Mouse (Mus musculus) limb, embryonic 10.5 days (tissue): ENCODE data around the gene Npcd. TPM values are rescaled to one million over a fixed set of nuclear protein-coding genes. Genes with fewer than 3 reads are reported as not detected.

Source experiments
- DNase-seq: peaks from one replicate; pipeline ENCODE4 v3.0.0-alpha.2; 2017; ENCODE audit warnings: low spot score
- H3K27ac ChIP-seq: fragments of 300-500 bp; sonication (generic); 2 replicates; pipeline ENCODE4 v1.5.1; 2016; ENCODE audit warnings: mild to moderate bottlenecking
- H3K27me3 ChIP-seq: fragments of 300-500 bp; sonication (generic); 2 replicates; pipeline ENCODE4 v1.6.1; 2016; ENCODE audit warnings: low read depth, mild to moderate bottlenecking; ENCODE audit not compliant: poor library complexity, severe bottlenecking
- H3K36me3 ChIP-seq: fragments of 300-500 bp; sonication (generic); 2 replicates; pipeline ENCODE4 v1.6.1; 2016; ENCODE audit warnings: mild to moderate bottlenecking, moderate library complexity
- H3K4me1 ChIP-seq: fragments of 300-500 bp; sonication (generic); 2 replicates; pipeline ENCODE4 v1.6.1; 2016
- H3K4me3 ChIP-seq: fragments of 300-500 bp; sonication (generic); 2 replicates; pipeline ENCODE4 v1.5.1; 2016; ENCODE audit warnings: mild to moderate bottlenecking, moderate library complexity
- H3K9me3 ChIP-seq: fragments of 300-500 bp; sonication (generic); replicated peaks from 2 replicates; pipeline ENCODE4 v1.6.1; 2016; ENCODE audit warnings: mild to moderate bottlenecking
- WGBS: fragments of 180-500 bp; shearing (Covaris S2); methylation state at CpG from one replicate; pipeline ENCODE4 v1.1.7; 2016; 5-methylcytosine and 5-hydroxymethylcytosine counted together
- polyA plus RNA-seq: library from polyadenylated mRNA; unstranded; fragments of >200 nt; fragmentation: Nextera tagmentation; extraction: Ambion mirVana; gene quantifications from 2 replicates; pipeline ENCODE4 v1.2.1, GENCODE M21; 2016

Npcd gene
- polyA plus RNA-seq, 1 experiment from 2014 or later: not detected

- H3K27ac ChIP-seq: 0 out of 2 replicates have a peak overlapping the region, but pooled peaks have one; percentile 94
- DNase-seq: no peak
- peaks cover 44% of the 10 kb centered on the region for H3K36me3 ChIP-seq
- peaks cover 38% of the 10 kb centered on the region for H3K4me1 ChIP-seq
- WGBS: 76% methylated on average over 3 of the region's 3 CpGs
- H3K27me3 ChIP-seq: no peaks in the 10 kb centered on the region
- H3K9me3 ChIP-seq: no peaks in the 10 kb centered on the region
- peak overlapping the region; percentile 98 for H3K4me3 ChIP-seq
These were observed 93.3 kb downstream of the Npcd start for GRCm38 (mm10) chr15:79740739-79741138.

Other genes with a start within 250 kb of the Npcd start
- gene Dmc1, start 229.1 kb downstream of the Npcd start, polyA plus RNA-seq: 0.55 and 1.7 TPM in 2 replicates
- 1.0 and 2.1 TPM in 2 replicates for gene Fam227a, start 175.3 kb downstream of the Npcd start, polyA plus RNA-seq
- gene Cby1, start 175.0 kb downstream of the Npcd start, polyA plus RNA-seq: 58.4 and 65.6 TPM in 2 replicates
- 253 and 284 TPM in 2 replicates for gene Tomm22, start 163.4 kb downstream of the Npcd start, polyA plus RNA-seq
- 23.8 and 24.6 TPM in 2 replicates for gene Josd1, start 146.3 kb downstream of the Npcd start, polyA plus RNA-seq
- gene Gtpbp1, start 143.4 kb downstream of the Npcd start, polyA plus RNA-seq: 48.6 and 53.9 TPM in 2 replicates
- gene Sun2, start 91.7 kb downstream of the Npcd start, polyA plus RNA-seq: 2.8 and 3.8 TPM in 2 replicates
- gene Dnal4, start 56.4 kb downstream of the Npcd start, polyA plus RNA-seq: 62.2 and 70.4 TPM in 2 replicates
- 0.55 and 0.65 TPM in 2 replicates for gene Nptxr, start 29.5 kb downstream of the Npcd start, polyA plus RNA-seq
- gene Cbx6, start 451 bp upstream of the Npcd start, polyA plus RNA-seq: 15.5 and 18.2 TPM in 2 replicates
- gene Apobec3, start 57.4 kb upstream of the Npcd start, polyA plus RNA-seq: 5.9 and 9.4 TPM in 2 replicates
- 1.1 and 1.3 TPM in 2 replicates for gene Cbx7, start 136.9 kb upstream of the Npcd start, polyA plus RNA-seq
- gene Pdgfb, start 180.7 kb upstream of the Npcd start, polyA plus RNA-seq: 1.5 and 2.0 TPM in 2 replicates